Comparison of ENCODE assay signal across 26 mouse cellular contexts in the genomic region with DNA sequence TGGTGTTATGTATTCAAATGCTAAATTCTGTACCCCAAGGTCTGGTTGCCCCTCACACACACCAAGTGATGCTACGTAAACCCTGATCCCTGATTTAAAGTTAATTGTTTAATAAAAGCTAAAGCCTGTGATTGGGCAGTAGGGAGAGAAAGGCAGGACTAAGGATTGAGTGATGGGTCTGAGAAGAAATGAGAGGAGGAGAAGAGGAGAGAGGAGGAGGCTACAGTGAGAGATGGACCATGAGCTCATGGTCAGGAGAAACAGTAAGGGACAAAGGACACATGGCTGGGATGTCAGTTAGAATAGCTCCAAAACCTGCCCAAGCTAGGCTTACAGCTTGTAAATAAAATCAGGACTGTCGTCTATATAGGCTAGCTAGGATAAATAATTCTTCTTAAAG. TPM values are rescaled to one million over a fixed set of nuclear protein-coding genes. Genes with fewer than 3 reads are reported as not detected.
DNase-seq lines count a peak whose midpoint lies in the region; ATAC-seq and TF ChIP-seq lines count a peak whose summit lies in the region.
"Had no signal": no experiment of that assay in that cellular context is flagged by ENCODE, and none has a peak within 500 bp of the region (broad histone marks: within the 10 kb centered on the region; RNA-seq: fewer than 3 reads in every experiment).

No protein-coding gene starts in this region.

- TF ChIP-seq CTCF in gastrocnemius, adult 2 months (IDR thresholded peaks at IDR 0.05), result no peak
- no peak for TF ChIP-seq CTCF in intestine, postnatal 0 days (IDR thresholded peaks at IDR 0.05; ENCODE audit: low read depth)

- H3K4me2 ChIP-seq in intestine, postnatal 0 days (replicated peaks; ENCODE audit: low read depth), result peak overlapping the region; percentile 60; the same call in 1 of the 2 replicates
- no peak overlapping the region for H3K4me2 ChIP-seq in intestine, embryonic 16.5 days (ENCODE audit: low read depth, low read length)
- no peak overlapping the region for H3K4me2 ChIP-seq in lung, embryonic 16.5 days (ENCODE audit: low read depth, low read length)

- H3K27ac ChIP-seq in gastrocnemius, adult 2 months, result peak overlapping the region; percentile 83
- H3K27ac ChIP-seq in intestine, postnatal 0 days (ENCODE audit: low read depth, low read length), result no peak overlapping the region
- H3K27ac ChIP-seq in intestine, embryonic 16.5 days (ENCODE audit: low read length), result no peak overlapping the region; the same call in 1 of the 2 replicates
- no peak overlapping the region for H3K27ac ChIP-seq in lung, embryonic 16.5 days (ENCODE audit: low read length)
- H3K27ac ChIP-seq: embryonic facial prominence, embryonic 12.5 days; liver, embryonic 12.5 days; lung, embryonic 15.5 days; midbrain, embryonic 13.5 days; neural tube, embryonic 13.5 days had no signal

- no peak overlapping the region for H3K4me3 ChIP-seq in gastrocnemius, adult 2 months
- H3K4me3 ChIP-seq in intestine, postnatal 0 days (ENCODE audit: low read depth, low read length), result no peak overlapping the region
- H3K4me3 ChIP-seq in intestine, embryonic 16.5 days (ENCODE audit: low read length), result no peak overlapping the region
- H3K4me3 ChIP-seq in lung, embryonic 16.5 days (ENCODE audit: low read length), result no peak overlapping the region

- 68% methylated on average over 2 of the region's 2 CpGs for WGBS in intestine, postnatal 0 days
- WGBS in intestine, embryonic 16.5 days, result 62% methylated on average over 2 of the region's 2 CpGs
- whole genome bisulfite sequencing in lung, embryonic 16.5 days, result 57% methylated on average over 2 of the region's 2 CpGs

- H3K9ac ChIP-seq in intestine, postnatal 0 days (ENCODE audit: low read depth, low read length), result no peak overlapping the region
- H3K9ac ChIP-seq in intestine, embryonic 16.5 days (ENCODE audit: low read depth, low read length), result no peak overlapping the region
- H3K9ac ChIP-seq in lung, embryonic 16.5 days (ENCODE audit: low read length), result 0 out of 2 replicates have a peak overlapping the region, but pooled peaks have one; percentile 42
- H3K9ac ChIP-seq: midbrain, embryonic 13.5 days had no signal

- H3K27me3 ChIP-seq in intestine, postnatal 0 days (replicated peaks; ENCODE audit: control insufficient read depth, insufficient read depth, low read length), result no peaks in the 10 kb centered on the region
- no peaks in the 10 kb centered on the region for H3K27me3 ChIP-seq in intestine, embryonic 16.5 days (replicated peaks; ENCODE audit: control insufficient read depth, insufficient read depth, low read length)
- H3K27me3 ChIP-seq in lung, embryonic 16.5 days (ENCODE audit: control insufficient read depth, insufficient read depth, low read depth, low read length), result no peaks in the 10 kb centered on the region
- H3K27me3 ChIP-seq: embryonic facial prominence, embryonic 12.5 days; lung, embryonic 15.5 days; neural tube, embryonic 13.5 days had no signal

- no peak for DNase-seq in gastrocnemius, adult 2 months
- DNase-seq in gastrocnemius, adult 18-20 months (ENCODE audit: low spot score), result no peak
- DNase-seq in lung, postnatal 25 days (ENCODE audit: low spot score), result no peak
- DNase-seq: cerebellum, adult 9-10 months; gastrocnemius, postnatal 25 days; kidney, postnatal 25 days; thymus, postnatal 25 days had no signal

- intact Hi-C loops in gastrocnemius, adult 2 months (cut with DNase I), result no loop called here

- ATAC-seq in intestine, postnatal 0 days, result no peak
- ATAC-seq in intestine, embryonic 16.5 days, result no peak
- no peak for ATAC-seq in lung, embryonic 16.5 days (ENCODE audit: low read depth)
- ATAC-seq in cerebellum, adult (ENCODE audit: insufficient number of reproducible peaks, low FRiP score, low TSS enrichment), result no peak
- ATAC-seq: CD4-positive, CD25-positive, alpha-beta regulatory T cell, adult 4 months; forebrain, embryonic 14.5 days; liver, embryonic 12.5 days; midbrain, embryonic 13.5 days had no signal

- H3K9me3 ChIP-seq in intestine, postnatal 0 days (ENCODE audit: control insufficient read depth), result no peaks in the 10 kb centered on the region
- no peaks in the 10 kb centered on the region for H3K9me3 ChIP-seq in intestine, embryonic 16.5 days (ENCODE audit: control insufficient read depth, low read length)
- no peaks in the 10 kb centered on the region for H3K9me3 ChIP-seq in lung, embryonic 16.5 days (ENCODE audit: control insufficient read depth, low read length)
- H3K9me3 ChIP-seq: embryonic facial prominence, embryonic 12.5 days; lung, embryonic 15.5 days; midbrain, embryonic 13.5 days; neural tube, embryonic 13.5 days had no signal

- no peaks in the 10 kb centered on the region for H3K36me3 ChIP-seq in intestine, postnatal 0 days (ENCODE audit: control insufficient read depth, insufficient read depth)
- H3K36me3 ChIP-seq in intestine, embryonic 16.5 days (ENCODE audit: control insufficient read depth, insufficient read depth, low read length), result no peaks in the 10 kb centered on the region
- H3K36me3 ChIP-seq in lung, embryonic 16.5 days (ENCODE audit: control insufficient read depth, insufficient read depth, low read length), result no peaks in the 10 kb centered on the region
- H3K36me3 ChIP-seq: embryonic facial prominence, embryonic 12.5 days; hindbrain, embryonic 10.5 days; liver, embryonic 12.5 days; lung, embryonic 15.5 days; midbrain, embryonic 13.5 days; neural tube, embryonic 13.5 days had no signal

- H3K4me1 ChIP-seq in intestine, postnatal 0 days (replicated peaks; ENCODE audit: control insufficient read depth, insufficient read depth, low read length), result no peaks in the 10 kb centered on the region
- H3K4me1 ChIP-seq in intestine, embryonic 16.5 days (ENCODE audit: control insufficient read depth, insufficient read depth, low read length), result 0 out of 2 replicates have a peak, but pooled peaks cover 6% of the 10 kb centered on the region
- H3K4me1 ChIP-seq in lung, embryonic 16.5 days (replicated peaks; ENCODE audit: control insufficient read depth, insufficient read depth, low read length), result peaks cover 10% of the 10 kb centered on the region
- H3K4me1 ChIP-seq: embryonic facial prominence, embryonic 12.5 days; liver, embryonic 12.5 days had no signal

RNA-seq across cellular contexts. Expression of gene 4933406M09Rik, which starts 4.7 kb away (rescaled TPM):
- not detected for total RNA-seq in gastrocnemius, adult 2 months (2021)
- not detected for total RNA-seq in gastrocnemius, adult 18-20 months (2021)
- not detected in 2 replicates for polyA plus RNA-seq in intestine, postnatal 0 days (2015; fragmentation: Nextera tagmentation; extraction: Ambion mirVana)
- polyA plus RNA-seq in intestine, embryonic 16.5 days (2015; fragmentation: Nextera tagmentation; extraction: Ambion mirVana), result 0.07 TPM in 1 of 2 replicates, not detected in the other
- not detected in 2 replicates for polyA plus RNA-seq in lung, embryonic 16.5 days (2015; fragmentation: Nextera tagmentation; extraction: Ambion mirVana)
- total RNA-seq: gastrocnemius, postnatal 25 days; left cerebral cortex, adult 18-20 months; left cerebral cortex, postnatal 36 days; megakaryocyte, adult 5-6 weeks; MEL had no signal
- polyA plus RNA-seq: CD4-positive, CD25-positive, alpha-beta regulatory T cell, adult 4 months; cortical plate, adult 2 months; embryonic facial prominence, embryonic 12.5 days; forebrain, embryonic 14.5 days; heart, embryonic 11.5 days; hindbrain, embryonic 10.5 days; liver, embryonic 12.5 days; lung, embryonic 15.5 days; midbrain, embryonic 13.5 days; neural tube, embryonic 13.5 days; small intestine, adult 2 months had no signal

RNA-seq across cellular contexts. Expression of gene Tmem183a, which starts 19.3 kb away (rescaled TPM):
- total RNA-seq in gastrocnemius, adult 2 months (2021), result 10 to 100 TPM; 12.3 to 12.4 TPM
- 10 to 100 TPM; 10.1 to 10.4 TPM for total RNA-seq in gastrocnemius, adult 18-20 months (2021)
- 59.8 and 60.6 TPM in 2 replicates for polyA plus RNA-seq in intestine, postnatal 0 days (2015; fragmentation: Nextera tagmentation; extraction: Ambion mirVana)
- 84.9 and 88.6 TPM in 2 replicates for polyA plus RNA-seq in intestine, embryonic 16.5 days (2015; fragmentation: Nextera tagmentation; extraction: Ambion mirVana)
- polyA plus RNA-seq in lung, embryonic 16.5 days (2015; fragmentation: Nextera tagmentation; extraction: Ambion mirVana), result 77.6 and 80.7 TPM in 2 replicates

RNA-seq across cellular contexts. Expression of gene Cyb5r1, which starts 24.3 kb away (rescaled TPM):
- 10 to 100 TPM; 82.3 to 84.1 TPM for total RNA-seq in gastrocnemius, adult 2 months (2021)
- 10 to 100 TPM; 80.0 to 84.8 TPM for total RNA-seq in gastrocnemius, adult 18-20 months (2021)
- 9.4 and 10.1 TPM in 2 replicates for polyA plus RNA-seq in intestine, postnatal 0 days (2015; fragmentation: Nextera tagmentation; extraction: Ambion mirVana)
- polyA plus RNA-seq in intestine, embryonic 16.5 days (2015; fragmentation: Nextera tagmentation; extraction: Ambion mirVana), result 32.3 and 38.6 TPM in 2 replicates
- 42.5 and 43.9 TPM in 2 replicates for polyA plus RNA-seq in lung, embryonic 16.5 days (2015; fragmentation: Nextera tagmentation; extraction: Ambion mirVana)

RNA-seq across cellular contexts. Expression of gene Adipor1, which starts 34.1 kb away (rescaled TPM):
- 100 to 1,000 TPM; 163 to 196 TPM for total RNA-seq in gastrocnemius, adult 2 months (2021)
- 100 to 1,000 TPM; 184 to 193 TPM for total RNA-seq in gastrocnemius, adult 18-20 months (2021)
- polyA plus RNA-seq in intestine, postnatal 0 days (2015; fragmentation: Nextera tagmentation; extraction: Ambion mirVana), result 77.3 and 81.4 TPM in 2 replicates
- 78.7 and 82.8 TPM in 2 replicates for polyA plus RNA-seq in intestine, embryonic 16.5 days (2015; fragmentation: Nextera tagmentation; extraction: Ambion mirVana)
- polyA plus RNA-seq in lung, embryonic 16.5 days (2015; fragmentation: Nextera tagmentation; extraction: Ambion mirVana), result 95.5 and 97.4 TPM in 2 replicates

RNA-seq across cellular contexts. Expression of gene Ppfia4, which starts 48.3 kb away (rescaled TPM):
- total RNA-seq in gastrocnemius, adult 2 months (2021), result under 1 TPM; 0.42 to 0.46 TPM
- total RNA-seq in gastrocnemius, adult 18-20 months (2021), result under 1 TPM; 0.21 to 0.43 TPM
- polyA plus RNA-seq in intestine, postnatal 0 days (2015; fragmentation: Nextera tagmentation; extraction: Ambion mirVana), result 2.4 and 2.5 TPM in 2 replicates
- 4.6 and 4.7 TPM in 2 replicates for polyA plus RNA-seq in intestine, embryonic 16.5 days (2015; fragmentation: Nextera tagmentation; extraction: Ambion mirVana)
- 2.9 and 3.9 TPM in 2 replicates for polyA plus RNA-seq in lung, embryonic 16.5 days (2015; fragmentation: Nextera tagmentation; extraction: Ambion mirVana)
- total RNA-seq: MEL had no signal
